Comparison of ENCODE assay signal across 19 mouse cellular contexts in the genomic region with DNA sequence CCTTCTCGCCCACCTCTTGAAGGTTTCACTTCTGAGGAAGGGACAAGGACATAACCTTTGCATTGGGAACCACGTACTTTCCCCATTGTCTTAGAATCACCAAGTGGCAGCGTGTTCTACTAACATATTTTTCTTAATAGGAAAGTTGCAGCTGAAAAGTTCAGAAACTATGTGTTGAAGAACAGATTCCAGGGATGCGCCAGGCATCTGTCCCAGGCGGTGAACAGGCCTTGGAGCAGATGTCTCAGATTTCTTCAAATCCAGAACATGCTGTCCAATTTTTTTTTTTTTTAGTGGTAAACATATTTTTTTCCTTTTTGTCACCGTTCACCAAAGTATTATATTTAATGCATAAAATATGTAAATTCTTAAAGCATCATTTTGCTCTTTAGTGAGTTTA.
DNase-seq lines count a peak whose midpoint lies in the region; TF ChIP-seq lines count a peak whose summit lies in the region.
"Had no signal": no experiment of that assay in that cellular context is flagged by ENCODE, and none has a peak within 500 bp of the region (broad histone marks: within the 10 kb centered on the region; RNA-seq: fewer than 3 reads in every experiment).

No protein-coding gene starts in this region.

- TF ChIP-seq POLR2A in lung, adult 2 months (IDR thresholded peaks at IDR 0.05; ENCODE audit: borderline replicate concordance, extremely low read depth, low read depth, low read length) = no peak

- no peak for TF ChIP-seq CTCF in lung, adult 2 months (IDR thresholded peaks at IDR 0.05; ENCODE audit: insufficient read depth, low read length)

- no peaks in the 10 kb centered on the region for H3K4me1 ChIP-seq in lung, adult 2 months (ENCODE audit: control insufficient read depth, insufficient read depth, low read length)
- H3K4me1 ChIP-seq: hindbrain, embryonic 10.5 days; limb, embryonic 12.5 days; liver, embryonic 12.5 days had no signal

- no peak overlapping the region for H3K4me3 ChIP-seq in lung, adult 2 months (replicated peaks; ENCODE audit: extremely low read depth, low read depth, low read length)
- H3K4me3 ChIP-seq: hindbrain, embryonic 10.5 days; limb, embryonic 12.5 days; liver, embryonic 12.5 days; midbrain, embryonic 12.5 days had no signal

- WGBS in lung, adult 2 months = 86% methylated on average over 6 of the region's 6 CpGs

- DNase-seq in right cerebral cortex, adult 18-20 months = peak; percentile 6
- DNase-seq in right cerebral cortex, postnatal 36 days (ENCODE audit: low spot score in 2 of 2) = no peak
- DNase-seq in layer of hippocampus, adult 11-12 months (ENCODE audit: low spot score) = peak; percentile 55
- DNase-seq in layer of hippocampus, adult 9-11 months = peak; percentile 40
- peak; percentile 26 for DNase-seq in right cerebral cortex, postnatal 4 days
- DNase-seq in lung, adult 2 months = no peak
- no peak for DNase-seq in yolk sac, embryonic 10.5 days (ENCODE audit: low spot score)
- DNase-seq: adrenal gland, adult 2 months; cerebellum, adult 2 months; cerebellum, postnatal 25 days; kidney, adult 9 months; kidney, postnatal 14 days; lung, adult 18-20 months; lung, postnatal 14 days; thymus, postnatal 25 days had no signal

Comparison
In these comparisons a context has a peak if more than half of its experiments do, and no peak if none do; other contexts are left out.
1. DNase-seq: peak in right cerebral cortex, adult 18-20 months (single experiment), layer of hippocampus, adult 11-12 months (single experiment), layer of hippocampus, adult 9-11 months (single experiment) and right cerebral cortex, postnatal 4 days (single experiment); none in right cerebral cortex, postnatal 36 days (0 of 2), lung, adult 2 months (single experiment) and yolk sac, embryonic 10.5 days (single experiment).